Mouse (Mus musculus) adrenal gland, postnatal 10 days (tissue): ENCODE measurements at regions not wholly inside any gene's neighbourhood (a gene's known extent, or its start where the extent isn't known, plus 50 kb on each side); places are given as distances from the start of the nearest gene placed in this dataset.

Experiments used
- DNase-seq: peaks from one replicate; pipeline ENCODE4 v3.0.0; 2021; ENCODE audit warnings: mixed read lengths

DNA sequence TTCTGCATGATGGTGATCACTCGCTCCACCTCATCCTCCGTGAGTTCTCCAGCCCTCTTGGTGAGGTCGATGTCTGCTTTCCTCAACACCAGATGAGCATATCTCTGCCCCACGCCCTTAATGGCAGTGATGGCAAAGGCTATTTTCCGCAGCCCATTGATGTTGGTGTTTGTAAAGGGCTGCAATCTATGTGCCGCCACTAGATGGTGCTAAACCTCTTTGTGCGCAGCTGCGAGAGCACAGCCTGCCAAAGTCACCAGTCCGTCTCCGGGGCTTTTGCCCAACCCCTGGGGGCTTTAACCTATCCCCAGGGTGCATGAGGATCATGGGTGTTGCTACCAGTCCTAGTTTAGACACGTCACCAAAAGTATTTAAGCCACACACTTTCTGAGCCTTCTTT is 140.9 kb upstream of the Cts3 start:
- peak; percentile 25 for DNase-seq

- DNase-seq: peak; percentile 1
Observed at GRCm38 (mm10) chr13:61665729-61666128, 95.8 kb upstream of the Cts3 start.
